Mouse (Mus musculus): Measurements from ENCODE around the gene Ezh1.
"Not testable (repeated sequence)": the region's sequence is repeated elsewhere in the genome, so short reads cannot be mapped to it uniquely, and the experiment has no call there.

Ezh1 gene

DNA sequence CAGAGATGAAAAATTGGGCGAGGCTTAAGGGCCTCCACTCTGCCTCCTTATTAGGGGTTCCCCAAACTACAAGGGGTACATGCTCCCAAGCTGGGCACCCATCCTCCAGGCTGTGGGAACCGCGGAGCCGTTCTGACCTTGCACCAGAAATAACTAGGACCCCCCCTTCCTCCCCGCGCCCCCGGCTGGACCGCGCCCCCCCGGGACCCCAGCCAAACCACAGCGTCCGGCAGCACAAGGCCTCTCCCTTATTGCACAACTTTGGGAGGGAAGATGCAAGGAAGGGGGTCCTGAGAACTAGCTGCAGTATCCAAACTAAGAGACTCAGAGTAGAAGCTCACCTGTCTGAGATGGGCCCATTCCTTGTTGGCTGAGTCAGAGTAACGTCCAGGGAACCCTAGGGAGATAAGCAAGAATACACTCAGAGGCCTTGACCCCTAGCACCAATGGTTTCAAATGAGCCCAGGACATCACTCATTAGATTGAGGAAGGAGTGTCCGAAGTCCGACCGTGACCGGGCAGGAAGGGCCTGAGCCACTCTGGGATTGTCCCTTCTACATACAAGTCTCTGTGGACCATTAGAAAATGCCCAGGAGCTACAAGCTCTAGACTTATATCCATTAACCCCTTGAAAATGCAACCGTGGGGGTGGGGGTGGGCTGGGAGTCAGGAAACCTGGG is 57.8 kb downstream of the Ezh1 start:
- DNase-seq (ENCODE audit: low read depth, low spot score) = no peak

DNA sequence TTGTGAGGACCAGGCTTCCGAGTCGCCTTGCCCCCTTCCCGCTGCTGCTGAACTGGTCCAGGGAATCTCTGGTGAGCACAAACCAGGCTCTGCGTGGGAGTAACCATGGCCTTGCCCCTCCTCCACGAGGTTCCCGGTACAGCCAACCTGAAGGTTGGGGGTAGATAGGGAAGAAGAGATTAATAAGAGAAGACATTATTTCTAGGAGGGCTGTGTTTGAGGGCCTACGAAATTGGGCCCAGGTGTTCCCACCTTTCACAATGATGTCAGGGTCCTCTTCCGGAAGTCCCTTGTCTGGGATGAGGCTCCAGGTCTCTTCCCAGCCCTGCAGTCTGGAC is 58.3 kb downstream of the Ezh1 start:
- no peak for DNase-seq (ENCODE audit: low read depth, low spot score)

DNA sequence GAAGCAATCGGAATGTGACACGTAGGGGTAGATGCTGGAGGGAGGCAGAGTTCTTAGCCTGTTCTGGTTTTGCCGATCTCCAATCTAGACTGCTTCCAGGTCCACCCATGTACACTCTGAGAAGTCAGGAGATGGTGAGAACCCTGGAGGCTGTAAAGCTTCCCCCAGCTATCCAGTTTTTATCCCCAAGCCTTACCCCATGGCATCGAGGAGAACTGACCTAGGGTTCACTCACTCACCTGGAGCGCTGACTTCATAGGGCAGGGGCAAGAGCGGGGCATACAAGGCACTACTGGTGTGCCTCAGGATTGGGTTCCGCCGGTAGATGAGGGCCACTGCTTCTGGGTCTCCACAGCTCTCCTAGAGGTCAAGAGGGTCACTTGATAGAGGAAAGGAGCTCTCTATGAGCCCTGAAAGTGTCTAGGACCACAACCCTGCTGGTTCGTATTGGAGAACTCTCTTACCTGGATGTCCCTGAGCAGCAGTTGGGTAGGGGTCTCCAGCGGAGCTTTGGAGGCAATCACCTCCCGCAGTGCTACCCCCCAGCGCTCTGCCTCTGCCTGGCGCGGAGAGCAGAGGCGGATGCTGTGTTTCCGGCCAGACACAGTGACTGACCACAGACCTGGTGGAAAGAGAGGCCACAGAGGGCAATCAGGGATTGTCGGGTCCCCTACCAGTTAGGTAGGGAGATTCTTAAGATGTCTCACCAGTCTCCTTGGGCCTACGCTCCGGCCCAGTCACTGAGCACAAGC is 58.9 kb downstream of the Ezh1 start:
- no peak for DNase-seq (ENCODE audit: low read depth, low spot score)

DNA sequence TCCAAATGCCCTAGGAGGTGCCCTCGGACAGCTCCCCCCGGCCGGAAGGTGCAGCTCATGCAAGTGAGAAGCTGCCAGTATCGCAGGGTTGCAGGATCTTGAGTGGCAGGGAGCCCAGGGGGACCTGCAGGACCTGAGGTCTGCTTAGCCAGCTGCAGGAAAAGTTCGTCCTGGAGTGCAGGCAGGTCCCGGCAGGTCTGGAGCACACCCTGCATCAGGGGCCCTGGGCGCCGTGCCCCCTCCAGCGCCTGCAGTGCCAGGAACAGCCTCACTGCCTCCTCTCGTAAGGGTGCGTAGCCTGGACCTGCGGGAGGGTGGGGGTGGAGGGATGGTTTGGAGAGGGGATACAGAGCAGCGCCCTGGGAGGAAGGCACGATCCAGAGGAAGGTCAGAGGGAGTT is 59.9 kb downstream of the Ezh1 start:
- no peak for DNase-seq (ENCODE audit: low read depth, low spot score)

DNA sequence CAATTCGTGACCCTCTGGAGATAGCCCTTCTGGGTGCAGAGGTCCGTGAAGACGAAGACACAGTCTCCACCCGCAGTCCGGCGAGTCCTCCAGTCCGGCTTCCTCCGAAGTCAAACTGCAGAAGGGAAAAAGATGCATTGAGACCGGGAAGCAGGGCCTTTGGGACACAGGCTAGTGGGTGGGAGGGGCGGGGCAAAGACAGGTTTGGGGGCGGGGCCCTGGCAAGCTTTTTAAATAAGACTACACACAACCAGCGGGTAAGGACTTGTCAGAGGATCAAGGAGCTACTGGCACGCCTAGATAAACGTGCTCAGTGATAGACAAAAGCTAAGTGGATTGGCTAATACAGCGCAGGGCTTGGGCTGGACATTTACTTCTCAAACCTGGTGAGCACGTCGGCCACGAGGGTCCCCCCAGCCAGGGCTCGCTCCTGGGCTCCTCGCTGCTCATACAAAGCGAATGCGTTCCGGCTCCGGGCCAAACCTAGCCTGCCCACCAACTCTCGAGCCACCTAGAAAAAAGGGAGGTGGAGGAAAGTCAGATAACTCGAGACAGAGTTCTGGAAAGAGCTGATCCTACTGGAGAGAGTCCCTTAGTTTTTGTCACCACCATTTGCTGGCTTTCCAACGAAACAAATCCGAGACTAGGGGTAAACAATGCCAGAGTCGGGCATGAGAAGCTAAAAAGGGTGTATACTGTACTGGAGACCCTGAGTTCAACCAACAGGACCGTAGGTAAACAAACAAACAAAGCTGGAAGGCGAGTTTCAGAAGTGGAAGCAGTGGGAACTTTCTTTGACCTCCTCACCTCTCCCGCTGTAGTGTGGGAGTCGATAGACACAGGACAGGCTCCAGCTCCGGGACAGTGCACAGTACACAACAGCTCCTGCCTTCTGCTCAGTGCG is 61.3 kb downstream of the Ezh1 start:
- peak; percentile 67 for DNase-seq (ENCODE audit: low read depth, low spot score)

DNA sequence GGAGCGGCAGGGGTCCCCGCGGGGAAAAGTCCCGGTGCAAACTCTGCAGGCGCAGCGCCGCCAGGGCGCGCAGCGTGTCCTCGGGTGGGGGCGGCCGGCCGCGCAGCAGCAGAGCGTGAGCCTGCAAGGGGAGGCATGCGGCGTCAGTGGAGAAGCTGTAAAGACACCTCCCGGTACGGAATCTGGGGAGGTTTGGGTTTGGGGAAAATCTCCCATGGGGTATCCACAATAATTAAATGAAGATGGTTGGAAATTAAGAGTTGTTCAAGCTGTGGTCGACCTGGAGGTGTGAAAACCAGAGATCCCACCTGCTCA is 62.0 kb downstream of the Ezh1 start:
- DNase-seq (ENCODE audit: low read depth, low spot score) = no peak

DNA sequence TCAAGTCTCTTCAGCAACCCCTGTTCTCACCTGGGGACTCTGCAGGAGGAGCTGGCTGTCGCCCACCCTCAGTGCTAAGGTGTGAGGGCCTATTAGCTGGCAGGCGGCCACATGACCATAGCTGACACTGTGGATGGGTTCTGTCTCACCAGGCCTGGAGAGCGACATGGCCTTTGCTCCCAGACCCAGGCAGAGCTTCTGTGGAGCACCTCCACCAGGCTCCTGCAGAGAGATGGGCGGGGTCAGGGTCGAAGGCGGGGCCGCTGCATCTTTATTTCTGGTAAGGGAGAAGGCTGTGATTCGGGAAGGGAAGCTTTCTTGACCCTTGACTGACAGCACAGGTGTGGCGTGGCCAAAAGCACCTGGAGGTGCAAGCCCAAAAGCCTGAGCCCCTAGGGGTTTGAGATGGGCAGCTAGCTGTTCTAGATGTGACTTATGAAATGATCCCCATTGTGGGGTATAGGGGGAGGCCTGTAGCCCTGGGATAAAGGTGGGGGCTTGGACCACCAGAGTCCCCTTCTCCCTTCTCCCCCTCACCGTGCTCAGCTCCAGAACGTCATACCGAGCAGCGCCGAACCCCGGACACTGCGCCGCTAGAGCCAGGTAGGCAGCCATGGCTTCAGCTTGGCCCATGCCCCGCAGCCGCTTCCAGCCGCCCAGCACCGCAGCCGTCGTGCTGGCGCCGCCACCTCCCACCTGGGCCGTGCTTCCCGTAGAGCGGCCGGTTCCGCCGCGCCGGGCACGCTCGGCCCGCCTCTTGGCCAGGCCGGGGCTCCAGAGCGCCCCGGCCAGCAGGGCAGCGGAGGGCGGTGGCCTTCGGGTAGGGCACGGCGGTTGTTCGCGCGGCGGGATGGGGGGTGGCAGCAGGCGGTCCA is 62.5 kb downstream of the Ezh1 start:
- DNase-seq (ENCODE audit: low read depth, low spot score) = peak; percentile 66

DNA sequence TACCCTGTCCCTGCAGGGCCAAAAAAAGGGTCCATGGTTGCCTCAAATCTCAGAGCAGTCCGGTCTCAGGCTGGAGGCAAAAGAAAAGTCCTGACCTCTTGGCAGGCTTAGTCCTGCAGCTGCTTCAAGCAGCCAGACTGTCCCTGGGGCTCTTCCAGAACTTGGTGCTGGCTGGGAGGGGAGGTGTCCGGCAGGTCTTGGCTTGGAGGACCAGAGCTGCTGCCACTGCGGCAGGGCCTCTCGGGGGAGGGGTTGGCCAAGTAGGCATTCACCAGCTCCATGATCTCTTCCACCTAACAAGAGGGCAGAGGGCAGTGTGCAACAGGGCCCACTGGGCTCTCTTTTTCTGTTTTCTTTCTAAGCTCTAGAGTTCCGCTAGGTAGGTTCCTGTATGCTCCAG is 63.5 kb downstream of the Ezh1 start:
- no peak for DNase-seq (ENCODE audit: low read depth, low spot score)

DNA sequence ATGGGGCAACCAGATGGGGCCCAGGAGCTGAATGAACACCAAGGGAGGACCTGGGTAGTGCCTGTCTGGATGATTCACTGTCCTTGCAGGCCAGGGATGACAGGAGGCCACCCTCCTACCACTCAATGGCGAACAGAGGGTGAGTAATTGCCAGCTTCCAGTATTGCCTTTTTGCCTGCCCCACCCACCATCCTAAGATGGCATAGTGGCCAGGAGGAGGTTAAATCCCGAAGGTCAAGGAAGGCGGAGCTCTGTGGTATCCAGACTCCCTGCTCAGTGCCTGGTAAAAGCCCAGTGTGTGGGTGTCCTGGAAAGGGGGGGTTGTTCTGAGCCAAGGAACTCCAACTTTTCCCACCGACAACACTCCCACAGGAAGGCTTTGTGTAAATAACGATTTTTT is 64.0 kb downstream of the Ezh1 start:
- DNase-seq (ENCODE audit: low read depth, low spot score) = no peak

DNA sequence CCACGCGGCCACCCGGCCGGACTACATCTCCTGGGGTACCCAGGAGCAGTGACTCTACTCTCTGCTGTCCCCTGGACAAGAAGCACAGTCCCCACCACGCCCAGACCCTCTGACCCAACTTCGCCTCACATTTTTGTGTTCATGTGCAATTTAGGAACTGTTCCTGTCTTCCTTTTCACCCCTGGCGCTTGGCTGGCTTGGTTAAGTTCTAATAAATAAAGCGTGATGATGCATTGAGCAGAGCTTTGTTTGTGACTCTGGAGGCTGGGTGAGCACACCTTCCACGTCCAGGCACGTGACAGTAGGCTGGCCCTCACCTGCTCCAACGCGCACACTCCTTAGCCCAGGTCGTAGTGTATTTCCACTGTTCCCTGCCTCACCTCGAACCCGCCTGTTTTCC is 64.7 kb downstream of the Ezh1 start:
- no peak for DNase-seq (ENCODE audit: low read depth, low spot score)

DNA sequence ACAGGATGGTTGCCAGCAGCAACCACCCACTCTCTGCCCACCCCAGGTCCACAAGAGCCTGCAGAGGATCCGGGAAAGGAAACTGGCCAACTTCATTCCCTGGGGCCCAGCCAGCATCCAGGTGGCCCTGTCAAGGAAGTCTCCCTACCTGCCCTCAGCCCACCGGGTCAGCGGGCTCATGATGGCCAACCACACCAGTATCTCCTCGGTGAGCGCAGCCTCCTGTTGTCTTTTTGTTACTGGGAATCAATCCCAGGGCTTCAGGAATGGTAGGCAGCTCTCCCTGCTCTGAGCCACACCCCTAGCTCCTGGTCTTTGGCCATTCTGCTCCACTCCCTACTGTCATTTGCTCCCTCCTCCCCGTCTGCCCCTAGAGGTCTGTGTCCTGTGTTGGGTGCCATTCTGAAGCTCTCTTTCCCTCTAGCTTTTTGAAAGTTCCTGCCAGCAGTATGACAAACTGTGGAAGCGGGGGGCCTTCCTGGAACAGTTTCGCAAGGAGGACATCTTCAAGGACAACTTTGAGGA is 65.2 kb downstream of the Ezh1 start:
- DNase-seq (ENCODE audit: low read depth, low spot score) = not testable (repeated sequence)

DNA sequence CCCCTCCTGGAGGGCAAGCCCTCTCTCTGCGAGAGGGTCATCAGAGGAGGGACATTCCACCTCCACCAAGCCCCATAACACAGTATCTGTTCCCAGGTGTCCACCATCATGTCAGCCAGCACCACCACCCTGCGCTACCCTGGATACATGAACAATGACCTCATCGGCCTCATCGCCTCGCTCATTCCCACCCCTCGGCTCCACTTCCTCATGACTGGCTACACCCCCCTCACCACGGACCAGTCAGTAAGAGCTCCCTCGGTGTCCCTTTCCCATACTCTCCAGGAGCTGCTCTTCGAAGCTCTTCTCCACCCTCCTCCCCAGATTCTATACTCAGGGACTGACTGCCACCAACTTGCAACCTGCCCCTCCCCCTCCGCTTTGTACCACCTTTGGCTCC is 66.1 kb downstream of the Ezh1 start:
- not testable (repeated sequence) for DNase-seq (ENCODE audit: low read depth, low spot score)

DNA sequence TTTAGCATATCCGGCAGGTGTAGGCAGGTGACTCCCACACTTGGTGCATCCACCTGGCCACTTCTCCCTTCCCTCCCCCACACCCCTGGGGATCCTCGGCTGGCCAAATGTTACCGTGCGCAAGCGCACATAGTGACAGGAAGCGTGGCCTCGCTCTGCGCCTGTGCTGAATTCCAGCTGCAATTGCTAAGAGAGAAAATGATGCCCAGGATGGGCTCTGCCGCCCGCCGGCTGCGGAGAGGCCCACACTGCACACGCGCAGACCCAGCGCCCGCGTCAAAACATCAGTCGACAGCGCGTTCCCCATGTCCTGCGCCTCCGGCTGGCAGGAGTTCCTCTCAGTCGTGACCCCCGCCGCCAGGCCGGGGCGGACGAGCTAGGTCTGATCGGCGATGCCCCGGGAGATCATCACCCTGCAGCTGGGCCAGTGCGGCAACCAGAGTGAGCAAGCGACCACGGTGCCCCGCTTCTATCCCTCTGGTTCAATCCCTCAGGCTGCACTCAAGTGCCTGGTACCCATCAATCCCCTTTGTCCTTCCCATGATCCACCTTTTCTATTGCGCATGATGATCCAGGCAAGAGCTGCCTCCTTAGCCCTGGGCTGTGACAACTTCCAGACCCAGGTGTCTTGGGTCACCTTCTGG is 70.4 kb downstream of the Ezh1 start, which contains the start of gene Tubg2:
Tubg2 (plus strand) TSS at position 180 of the 644 bp plus-strand sequence.
- DNase-seq (ENCODE audit: low read depth, low spot score) = peak; percentile 66

DNA sequence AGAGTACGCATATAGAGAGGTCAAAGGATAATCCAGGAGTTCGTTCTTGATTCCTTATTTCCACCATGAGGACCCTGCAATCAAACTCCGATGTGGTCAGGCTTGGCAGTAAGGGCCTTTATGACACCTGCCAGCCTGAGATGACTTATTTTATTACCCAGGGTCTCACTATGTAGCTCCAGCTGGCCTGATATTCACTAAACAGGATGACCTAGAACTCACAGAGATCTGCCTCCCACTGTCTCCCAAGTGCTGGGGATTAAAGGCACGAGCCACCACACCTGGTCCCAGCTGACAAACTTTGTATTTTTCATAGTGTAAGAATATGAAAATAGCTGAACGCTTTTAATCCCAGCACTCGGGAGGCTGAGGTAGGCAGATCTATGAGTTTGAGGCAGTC is 71.1 kb downstream of the Ezh1 start:
- no peak for DNase-seq (ENCODE audit: low read depth, low spot score)

DNA sequence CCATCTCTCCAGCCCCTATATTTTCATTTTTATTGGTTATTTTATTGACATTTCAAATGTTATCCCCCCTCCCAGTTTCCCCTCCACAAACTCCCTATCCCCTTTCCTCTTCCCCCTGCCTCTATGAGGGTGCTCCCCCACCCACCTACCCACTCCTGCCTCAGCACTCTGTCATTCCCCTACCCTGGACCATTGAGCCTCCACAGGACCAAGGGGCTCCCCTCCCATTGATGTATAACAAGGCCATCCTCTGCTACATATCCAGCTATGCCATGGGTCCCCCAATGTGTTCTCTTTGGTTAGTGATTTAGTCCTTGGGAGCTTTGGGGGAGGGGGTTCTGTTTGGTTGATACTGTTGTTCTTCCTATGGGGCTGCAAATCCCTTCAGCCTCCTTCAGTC is 71.6 kb downstream of the Ezh1 start:
- no peak for DNase-seq (ENCODE audit: low read depth, low spot score)

DNA sequence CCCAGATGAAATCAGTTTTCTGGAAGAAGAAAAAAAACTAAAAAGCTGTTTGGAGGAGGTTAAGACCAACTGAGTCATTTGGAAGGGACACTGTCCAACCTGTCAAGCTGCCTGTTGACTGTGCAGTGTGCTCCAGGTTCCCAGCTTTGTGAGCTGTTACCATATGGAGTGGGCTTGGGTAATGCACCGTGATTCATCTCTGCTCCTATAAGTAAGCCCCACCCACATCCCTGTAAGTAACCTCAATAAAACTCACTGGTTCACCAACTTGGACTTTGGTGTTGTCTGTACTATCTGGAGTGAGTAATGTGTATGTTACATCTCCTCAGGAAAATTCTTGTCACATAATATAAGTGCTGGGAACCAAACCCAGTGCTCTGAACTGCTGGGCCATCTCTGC is 73.4 kb downstream of the Ezh1 start:
- DNase-seq (ENCODE audit: low read depth, low spot score) = no peak

DNA sequence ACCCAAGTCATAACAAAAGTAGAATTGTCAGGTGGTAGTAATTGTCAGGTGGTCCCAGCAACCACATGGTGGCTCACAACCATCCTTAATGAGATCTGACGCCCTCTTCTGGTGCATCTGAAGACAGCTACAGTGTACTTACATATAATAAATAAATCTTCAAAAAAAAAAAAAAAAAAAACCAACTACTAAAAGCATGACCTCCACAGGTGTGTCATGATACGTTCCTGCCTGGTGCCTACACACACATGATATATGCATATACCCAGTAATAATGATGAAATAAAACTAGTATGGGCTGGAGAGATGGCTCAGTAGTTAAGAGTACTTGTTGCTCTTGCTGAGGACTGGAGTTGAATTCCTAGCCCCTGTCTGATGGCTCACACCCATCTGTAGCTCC is 75.2 kb downstream of the Ezh1 start:
- DNase-seq (ENCODE audit: low read depth, low spot score) = no peak

DNA sequence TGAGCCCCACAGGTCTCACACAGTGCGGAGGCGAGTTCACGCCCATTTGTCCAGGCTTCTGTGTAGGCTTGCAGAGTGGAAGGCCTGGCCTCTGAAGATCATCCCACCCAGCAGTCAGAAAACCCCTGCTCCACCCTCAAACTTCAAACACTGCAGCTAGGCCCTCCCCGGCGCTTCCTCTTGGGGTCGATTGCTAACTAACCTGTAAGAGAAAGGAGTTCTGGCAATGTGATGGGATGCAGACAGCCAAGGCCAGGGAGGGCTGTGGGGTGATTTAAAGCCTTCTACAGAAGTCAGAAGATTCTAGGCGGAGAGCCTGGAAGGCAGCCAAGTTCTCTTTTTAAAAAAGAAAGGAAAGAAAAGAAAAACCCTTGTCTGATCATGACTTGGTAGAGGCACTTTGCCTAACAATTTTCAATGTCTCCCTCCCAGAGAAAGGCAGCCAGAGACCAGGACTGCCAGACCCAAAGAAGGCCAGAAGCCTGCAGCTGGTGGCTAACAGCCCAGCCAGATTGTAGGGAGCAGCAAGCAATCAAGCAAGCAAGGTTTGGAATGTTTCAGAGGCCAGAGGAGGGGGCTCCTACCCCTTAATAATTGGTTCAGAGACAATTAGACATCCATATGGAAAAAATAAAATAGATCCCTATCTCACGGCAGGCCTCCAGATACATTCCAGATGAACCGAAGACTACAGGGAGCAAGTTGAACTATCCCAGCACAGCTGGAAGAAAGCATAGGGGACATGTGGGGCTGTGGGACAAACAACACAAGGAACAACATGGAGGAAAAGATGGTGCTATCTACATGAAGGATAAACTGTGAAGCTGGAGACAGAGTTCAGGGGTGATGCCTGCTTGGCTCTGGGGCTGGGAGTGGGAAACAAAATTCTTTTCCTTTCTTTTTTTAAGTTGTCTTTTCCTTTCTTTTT is 76.8 kb downstream of the Ezh1 start:
- DNase-seq (ENCODE audit: low read depth, low spot score) = no peak

DNA sequence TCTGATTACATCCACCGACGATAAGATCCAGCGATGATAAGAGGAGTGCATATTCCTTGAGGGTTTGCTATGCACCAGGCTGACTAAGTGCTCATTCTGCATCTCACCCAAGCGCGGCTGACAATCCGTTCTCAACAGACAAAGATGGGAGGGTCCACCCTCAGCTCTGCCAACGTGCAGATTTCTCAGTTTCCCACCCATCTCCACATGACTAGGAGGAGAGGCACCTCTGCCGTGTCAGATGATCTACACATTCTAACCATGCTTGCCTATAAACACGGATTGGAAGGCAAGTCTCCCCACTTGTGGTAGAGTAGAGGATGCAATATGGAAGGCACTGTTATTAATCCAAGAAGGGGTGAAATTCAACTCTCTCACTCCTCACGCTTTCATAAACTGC is 77.5 kb downstream of the Ezh1 start:
- DNase-seq (ENCODE audit: low read depth, low spot score) = no peak

DNA sequence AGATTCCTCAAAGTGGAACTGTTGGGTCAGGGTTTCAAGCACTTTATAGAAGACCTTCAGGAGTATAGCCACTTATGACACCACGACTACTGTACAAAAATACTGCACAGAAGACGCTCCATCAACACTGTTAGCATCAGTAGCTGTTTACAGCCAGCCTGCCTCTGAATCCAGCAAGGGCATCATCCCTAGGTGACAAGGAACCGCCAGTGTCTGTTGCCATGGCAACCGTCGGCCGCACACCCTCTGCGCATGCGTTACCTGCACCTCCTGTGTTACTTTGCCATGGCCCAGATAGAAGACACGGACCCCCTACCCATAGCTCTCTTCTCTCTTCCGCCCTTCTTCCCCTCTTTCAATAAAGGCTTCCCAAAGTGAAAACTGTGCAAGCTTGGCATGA is 79.9 kb downstream of the Ezh1 start:
- DNase-seq (ENCODE audit: low read depth, low spot score) = peak; percentile 79

All from R1 (cell line).